Mouse (Mus musculus) ES-E14 (cell line): ENCODE data around the gene Olfr785. TPM values are rescaled to one million over a fixed set of nuclear protein-coding genes. Genes with fewer than 3 reads are reported as not detected.

ENCODE experiments used
- DNase-seq: peaks from one replicate; pipeline ENCODE4 v3.0.0-alpha.2; 2013; ENCODE audit warnings: low read depth, low spot score
- H3K27ac ChIP-seq: 2 replicates; pipeline ENCODE4 v1.5.1; 2012; ENCODE audit warnings: low read depth, mild to moderate bottlenecking, low read length, moderate library complexity, mixed read lengths; ENCODE audit not compliant: poor library complexity, insufficient read depth, severe bottlenecking
- H3K36me3 ChIP-seq: 2 replicates; pipeline ENCODE4 v1.6.1; 2012; ENCODE audit warnings: mild to moderate bottlenecking, low read length, moderate library complexity, mixed read lengths; ENCODE audit not compliant: control insufficient read depth, poor library complexity, insufficient read depth, severe bottlenecking
- H3K4me1 ChIP-seq, 2 experiments: fragments of 150-350 bp in 1 of 2; sonication (generic) in 1 of 2; 2 replicates each; pipeline ENCODE4 v1.6.1; 2012; ENCODE audit warnings: low read length in 2 of 2, mild to moderate bottlenecking in 1 of 2, mixed read lengths in 1 of 2; ENCODE audit not compliant: control insufficient read depth in 2 of 2, insufficient read depth in 2 of 2, poor library complexity in 1 of 2
- H3K4me3 ChIP-seq, 2 experiments: fragments of 150-350 bp in 1 of 2; sonication (generic) in 1 of 2; 2 replicates each; pipeline ENCODE4 v1.5.1; 2012; ENCODE audit warnings: low read length in 2 of 2, low read depth in 1 of 2, mild to moderate bottlenecking in 1 of 2, mixed read lengths in 1 of 2; ENCODE audit not compliant: insufficient read depth in 1 of 2, poor library complexity in 1 of 2, severe bottlenecking in 1 of 2
- H3K9ac ChIP-seq: 2 replicates; pipeline ENCODE4 v1.6.1; 2012; ENCODE audit warnings: low read depth, mild to moderate bottlenecking, low read length, mixed read lengths; ENCODE audit not compliant: poor library complexity, insufficient read depth, severe bottlenecking
- H3K9me3 ChIP-seq: fragments of 150-350 bp; sonication (generic); 2 replicates; pipeline ENCODE4 v1.6.1; 2012; ENCODE audit warnings: low read depth, mild to moderate bottlenecking, low read length; ENCODE audit not compliant: control insufficient read depth, insufficient read depth
- CHD2 ChIP-seq: IDR thresholded peaks from 2 replicates; pipeline ENCODE4 v1.6.1; 2014; ENCODE audit warnings: mild to moderate bottlenecking, low read depth, low read length, inconsistent platforms
- HCFC1 ChIP-seq: IDR thresholded peaks from 2 replicates; pipeline ENCODE4 v1.6.1; 2012; ENCODE audit warnings: low read length, inconsistent platforms, borderline replicate concordance; ENCODE audit not compliant: insufficient read depth
- MAFK ChIP-seq: IDR thresholded peaks from 2 replicates; pipeline ENCODE4 v1.6.1; 2014; ENCODE audit warnings: mild to moderate bottlenecking, low read depth, low read length, inconsistent platforms; ENCODE audit not compliant: insufficient read depth
- ZC3H11A ChIP-seq: IDR thresholded peaks from 2 replicates; pipeline ENCODE4 v1.6.1; 2012; ENCODE audit warnings: low read depth, mild to moderate bottlenecking, inconsistent platforms, low read length, borderline replicate concordance
- ZNF384 ChIP-seq: IDR thresholded peaks from 2 replicates; pipeline ENCODE4 v1.6.1; 2012; ENCODE audit warnings: low read depth, low read length, inconsistent platforms
- in situ Hi-C, 2 experiments: fragments of 600-800 bp; cut with MboI; formaldehyde crosslinking; loops; one replicate each; pipeline ENCODE4 v1.15.1; 2025; ENCODE audit warnings: low sequenced_read_pairs in 2 of 2, inconsistent platforms in 1 of 2; ENCODE audit not compliant: unreplicated experiment in 2 of 2
- total RNA-seq: library from RNA; depleted of rRNA; stranded (reverse); fragments of 300-350 nt; gene quantifications from 2 replicates; pipeline ENCODE4 v1.2.3, GENCODE M21; 2012; rRNA removed

Olfr785 gene
- total RNA-seq, 1 experiment = not detected

DNA sequence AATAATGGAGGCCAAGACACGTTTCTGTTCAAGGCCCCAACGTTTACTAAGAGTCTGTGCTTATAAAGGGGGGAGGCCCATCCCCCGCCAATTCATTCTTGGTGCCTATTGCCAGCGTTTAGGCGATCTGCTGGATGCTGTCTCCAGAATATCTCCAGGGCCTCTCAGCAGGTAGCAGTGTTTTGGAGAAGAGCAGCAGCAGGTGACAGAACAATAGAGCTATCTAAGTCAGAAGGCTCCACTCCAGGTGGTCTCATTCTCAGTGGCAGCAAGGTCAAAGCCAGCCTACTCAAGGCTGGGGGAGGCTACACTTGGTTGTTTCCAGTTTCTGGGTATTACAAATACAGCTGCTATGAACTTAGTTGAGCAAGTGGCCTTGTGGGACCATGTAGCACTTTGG lies 4.3 kb upstream of the Olfr785 start:
- in situ Hi-C loops = no loop called here
- H3K27ac ChIP-seq = no peak overlapping the region
- H3K36me3 ChIP-seq = no peaks in the 10 kb centered on the region
- DNase-seq = no peak
- H3K4me3 ChIP-seq = no peak overlapping the region
- TF ChIP-seq MAFK = no peak
- no peak for TF ChIP-seq HCFC1
- no peak for TF ChIP-seq ZC3H11A
- TF ChIP-seq ZNF384 = no peak
- no peak for TF ChIP-seq CHD2
- H3K9me3 ChIP-seq = peaks cover 8% of the 10 kb centered on the region
- no peak overlapping the region for H3K9ac ChIP-seq
- no peaks in the 10 kb centered on the region for H3K4me1 ChIP-seq

DNA sequence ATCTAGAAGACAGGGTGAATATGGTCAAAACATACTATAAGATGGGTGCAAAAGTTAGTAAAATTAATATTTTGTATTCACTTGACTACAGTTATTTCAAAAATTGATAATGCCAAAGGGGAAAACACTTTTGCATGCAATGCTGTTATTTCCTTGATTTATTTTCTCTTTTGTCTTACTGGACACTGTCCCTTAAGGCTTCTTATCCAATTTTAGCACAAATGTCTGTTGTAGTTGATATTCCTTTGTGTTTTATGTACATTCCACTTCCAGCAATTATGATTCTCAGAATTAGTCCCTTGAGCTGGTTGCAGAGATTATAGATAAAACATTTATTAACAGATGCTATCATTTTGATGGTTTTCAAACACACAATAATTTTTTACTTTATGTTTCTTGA lies 21.8 kb downstream of the Olfr785 start, which contains the start of gene Olfr786:
Olfr786 (plus strand) TSS at position 301 of the 400 bp plus-strand sequence.
- in situ Hi-C loops = no loop called here
- TF ChIP-seq CHD2 = no peak
- TF ChIP-seq HCFC1 = no peak
- no peak within 1 kb of the TSS for H3K4me3 ChIP-seq
- H3K4me1 ChIP-seq = no peaks in the 10 kb centered on the region
- no peaks in the 10 kb centered on the region for H3K9me3 ChIP-seq
- no peaks in the 10 kb centered on the region for H3K36me3 ChIP-seq
- no peak within 1 kb of the TSS for H3K9ac ChIP-seq
- DNase-seq = no peak
- H3K27ac ChIP-seq = no peak within 1 kb of the TSS

Other genes starting within 250 kb of the Olfr785 start
- not detected in 2 replicates for gene Olfr771, start 240.7 kb upstream of the Olfr785 start, total RNA-seq
- gene Olfr772, start 227.5 kb upstream of the Olfr785 start, total RNA-seq = 0.21 TPM in 1 of 2 replicates, not detected in the other
- not detected in 2 replicates for gene Olfr773, start 218.0 kb upstream of the Olfr785 start, total RNA-seq
- not detected in 2 replicates for gene Olfr774, start 169.2 kb upstream of the Olfr785 start, total RNA-seq
- gene Olfr775, start 157.0 kb upstream of the Olfr785 start, total RNA-seq = not detected in 2 replicates
- not detected in 2 replicates for gene Olfr776, start 146.3 kb upstream of the Olfr785 start, total RNA-seq
- gene Olfr777, start 133.9 kb upstream of the Olfr785 start, total RNA-seq = not detected in 2 replicates
- gene Olfr780, start 87.3 kb upstream of the Olfr785 start, total RNA-seq = not detected in 2 replicates
- gene Olfr781, start 76.6 kb upstream of the Olfr785 start, total RNA-seq = not detected in 2 replicates
- not detected in 2 replicates for gene Olfr782, start 56.6 kb upstream of the Olfr785 start, total RNA-seq
- gene Olfr784, start 21.3 kb upstream of the Olfr785 start, total RNA-seq = 0.21 and 0.22 TPM in 2 replicates
- not detected in 2 replicates for gene Olfr786, start 21.9 kb downstream of the Olfr785 start, total RNA-seq
- gene Olfr787, start 56.4 kb downstream of the Olfr785 start, total RNA-seq = 0.62 and 0.95 TPM in 2 replicates
- 0.05 TPM in 1 of 2 replicates, not detected in the other for gene Olfr788, start 65.6 kb downstream of the Olfr785 start, total RNA-seq
- not detected in 2 replicates for gene Olfr789, start 79.3 kb downstream of the Olfr785 start, total RNA-seq
- not detected in 2 replicates for gene Olfr790, start 93.1 kb downstream of the Olfr785 start, total RNA-seq
- gene Olfr791, start 116.4 kb downstream of the Olfr785 start, total RNA-seq = not detected in 2 replicates
- not detected in 2 replicates for gene Olfr792, start 133.7 kb downstream of the Olfr785 start, total RNA-seq
- gene Olfr794, start 162.2 kb downstream of the Olfr785 start, total RNA-seq = not detected in 2 replicates
- not detected in 2 replicates for gene Olfr796, start 207.1 kb downstream of the Olfr785 start, total RNA-seq
- gene Olfr798, start 222.5 kb downstream of the Olfr785 start, total RNA-seq = not detected in 2 replicates
- gene Olfr799, start 232.1 kb downstream of the Olfr785 start, total RNA-seq = not detected in 2 replicates